Mouse (Mus musculus): ENCODE results near the gene Acp7.

Gene Acp7

GRCm38 (mm10) chr7:28601029-28601428 is 30.1 kb downstream of the Acp7 start:
- DNase-seq: peak; percentile 71

DNA sequence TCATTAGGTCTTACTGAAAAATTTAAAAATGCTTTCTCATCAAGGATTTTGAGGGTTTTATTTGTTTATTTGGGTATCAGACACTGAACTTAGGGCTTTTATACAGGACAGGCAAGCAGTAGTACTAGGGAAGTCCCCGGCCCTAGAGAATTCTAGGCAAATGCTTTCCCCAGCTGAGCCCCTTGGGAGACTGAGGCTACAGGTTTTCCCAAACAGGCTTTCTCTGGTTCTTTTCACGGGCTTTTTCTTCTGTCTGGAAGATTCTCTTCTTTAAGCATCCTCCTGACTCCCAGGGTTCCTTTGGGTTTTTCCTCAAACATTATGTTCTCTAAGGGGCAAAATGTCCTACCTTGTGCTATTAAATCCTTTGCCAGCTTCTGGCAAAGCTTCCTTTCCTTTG is 32.2 kb downstream of the Acp7 start:
- DNase-seq: no peak

DNA sequence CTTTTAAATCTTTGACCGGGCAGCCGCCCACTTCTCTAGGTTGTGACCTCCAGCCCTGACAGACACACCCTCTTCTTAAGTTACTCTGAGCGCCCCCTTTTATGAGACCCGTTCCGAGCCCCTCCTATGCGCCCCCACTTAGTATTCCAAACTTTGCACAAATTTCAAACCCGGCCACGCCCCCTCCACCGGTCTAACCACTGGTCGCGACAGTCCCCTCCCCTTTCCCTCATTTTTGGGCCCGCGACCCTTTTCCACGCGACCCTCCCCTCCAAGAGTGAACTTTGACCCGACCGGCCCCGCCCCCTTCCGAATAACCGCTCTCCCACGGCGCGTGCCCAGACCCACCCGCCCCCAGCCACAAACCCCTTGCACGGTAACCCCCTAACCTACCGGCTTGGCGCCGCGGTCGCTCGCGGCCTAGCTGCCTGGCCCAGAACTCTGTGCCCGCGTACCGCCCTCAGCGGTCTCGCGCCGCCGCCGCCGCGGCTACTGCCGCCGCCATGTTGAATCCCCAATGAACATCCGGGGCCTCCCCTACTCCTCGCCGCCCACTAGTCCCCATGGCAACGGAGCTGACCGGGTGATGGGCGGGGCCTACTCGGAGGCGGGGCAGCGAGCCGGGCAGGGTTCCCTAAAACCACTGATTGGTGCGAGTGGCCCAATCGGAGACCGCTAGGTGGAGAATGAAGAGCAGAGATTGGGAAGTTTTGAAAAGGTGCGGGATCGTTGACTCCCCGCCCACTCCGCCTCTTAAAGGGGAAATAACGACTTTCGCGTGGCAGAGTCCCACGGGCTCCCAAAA is 33.3 kb downstream of the Acp7 start, which contains the start of the genes Samd4b and Pak4:
Samd4b (minus strand) TSS at position 503 of the 805 bp plus-strand sequence.
Pak4 (minus strand) TSS at position 544 of the 805 bp plus-strand sequence.
- DNase-seq: peak; percentile 99

DNA sequence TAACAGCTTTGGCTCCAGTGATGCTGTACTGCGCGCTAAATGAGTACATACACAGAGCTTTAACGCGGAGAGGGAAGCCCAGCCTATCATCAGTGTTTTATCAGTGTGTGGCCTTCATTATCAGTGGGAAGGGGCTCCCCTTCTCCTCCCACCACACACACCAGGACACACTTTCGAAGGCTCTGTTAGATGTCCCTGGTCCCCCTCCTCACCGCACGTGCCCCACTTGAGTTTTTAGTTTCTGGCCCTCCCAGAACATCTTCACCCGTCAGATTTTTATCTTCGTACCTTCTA is 33.9 kb downstream of the Acp7 start:
- no peak for DNase-seq

DNA sequence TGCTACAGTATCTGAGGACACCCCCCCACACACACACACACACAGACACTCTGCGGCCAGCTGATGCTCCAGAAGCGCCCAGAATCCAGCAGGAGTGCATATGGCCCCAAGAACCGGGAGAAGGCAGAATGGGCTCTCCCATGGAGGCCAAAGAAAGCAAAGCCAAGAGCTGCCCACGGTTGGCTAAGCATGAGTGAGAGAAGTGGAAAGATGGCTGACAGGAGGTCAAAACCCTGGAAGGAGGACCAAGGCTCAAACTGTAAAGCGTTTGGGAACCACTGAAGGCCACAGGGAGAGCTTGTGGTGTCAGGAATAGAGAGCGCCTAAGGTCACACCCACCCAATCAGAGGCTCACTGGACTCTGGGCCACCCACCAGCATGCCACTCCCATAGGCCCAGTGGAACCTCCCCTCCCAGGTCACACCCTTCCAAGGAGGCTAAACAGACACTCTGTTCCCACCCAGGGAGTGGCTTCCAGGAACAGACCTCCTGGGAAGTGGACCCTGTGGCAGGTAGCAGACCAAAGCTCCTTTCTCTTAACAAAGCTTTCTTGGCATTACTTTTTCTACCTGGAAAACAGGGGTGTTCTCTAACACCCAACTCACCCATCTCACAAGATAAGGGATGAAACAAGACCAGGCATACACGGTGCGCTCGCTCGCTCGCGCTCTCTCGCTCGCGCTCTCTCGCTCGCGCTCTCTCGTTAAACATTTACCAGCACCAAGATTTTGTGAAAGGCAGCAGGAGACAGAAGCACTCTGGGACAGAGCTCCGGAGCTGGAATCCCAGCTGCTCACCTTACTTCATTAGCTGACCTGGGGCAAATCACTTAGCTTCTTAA is 34.5 kb downstream of the Acp7 start:
- DNase-seq: no peak

DNA sequence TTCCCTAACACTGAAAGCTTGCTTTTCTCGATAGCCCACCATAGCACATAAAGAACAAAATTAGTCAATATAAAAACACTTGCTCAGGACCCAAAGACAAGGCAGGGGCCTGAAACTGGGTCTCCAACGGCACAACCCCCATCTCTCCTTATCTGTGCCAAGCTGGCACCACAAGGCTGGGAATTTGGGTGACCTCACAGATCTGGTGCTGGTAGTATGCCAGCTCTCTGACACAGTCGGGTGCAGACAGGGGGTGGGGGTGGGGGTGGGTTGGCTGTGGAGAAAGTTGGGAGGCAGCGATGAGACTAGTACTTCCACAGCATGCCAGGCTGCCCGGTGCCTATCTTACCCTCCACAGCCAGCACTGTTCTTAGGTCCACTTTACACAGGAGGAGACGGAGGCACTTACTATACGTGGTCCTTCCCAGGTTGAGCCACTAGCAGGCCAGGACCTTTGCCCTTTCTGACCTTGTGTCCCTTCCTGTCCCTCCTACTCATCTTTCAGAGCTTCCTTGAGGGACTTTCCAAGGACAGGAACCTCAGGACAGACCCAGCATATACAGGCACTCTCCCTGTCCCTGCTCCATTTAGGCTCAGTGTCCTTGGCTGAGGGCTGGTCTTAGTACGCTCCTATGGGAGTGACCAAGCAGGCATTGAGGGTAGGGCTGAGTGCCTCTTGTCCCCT is 35.2 kb downstream of the Acp7 start:
- DNase-seq: no peak

DNA sequence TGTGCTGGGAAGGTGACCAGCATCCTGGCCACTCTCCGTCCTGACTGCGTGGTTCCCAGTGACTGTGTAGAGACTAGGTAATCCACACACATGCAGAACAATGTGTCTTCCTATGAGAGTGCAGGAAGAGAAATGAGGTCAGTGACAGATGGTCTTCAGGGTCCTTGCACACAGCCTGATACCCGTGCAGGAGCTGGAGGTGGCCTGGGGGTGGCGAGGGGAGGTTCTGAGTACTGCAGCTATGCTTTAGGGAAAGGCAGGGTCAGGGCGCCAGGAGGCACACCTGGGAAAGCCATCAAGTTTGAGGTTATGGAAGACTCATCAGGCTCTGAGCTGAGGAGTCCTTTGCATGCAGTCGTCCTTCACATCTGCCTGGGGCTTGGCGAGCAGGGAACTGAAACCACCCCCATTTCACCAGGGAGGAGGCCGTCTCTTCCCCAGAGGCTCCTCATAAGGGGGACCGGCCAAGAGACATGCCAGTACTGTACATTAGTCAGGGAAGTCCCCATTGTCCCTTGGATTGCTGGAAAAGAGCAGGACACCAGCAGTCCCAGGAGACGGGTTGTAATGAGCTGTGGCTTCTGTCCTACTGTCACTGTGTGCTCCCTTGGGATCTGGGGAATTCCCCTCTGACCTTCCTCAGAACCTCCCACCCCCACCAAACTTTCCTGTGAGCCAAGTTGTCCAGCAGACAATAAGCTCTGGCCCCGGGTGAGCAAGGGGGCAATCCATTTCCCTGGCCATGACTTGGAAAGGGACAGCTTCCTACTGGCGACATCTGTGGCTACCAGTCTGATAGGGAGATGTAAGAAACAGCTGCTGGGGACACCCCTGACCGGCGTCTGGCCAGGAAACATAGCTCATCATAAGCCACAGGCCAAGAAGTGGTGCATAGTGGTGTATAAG is 37.7 kb downstream of the Acp7 start:
- no peak for DNase-seq

GRCm38 (mm10) chr7:28591862-28592261 is 39.3 kb downstream of the Acp7 start:
- no peak for DNase-seq

- DNase-seq: no peak
These were observed 43.5 kb downstream of the Acp7 start for GRCm38 (mm10) chr7:28587644-28588043.

- DNase-seq: no peak
These were observed 44.3 kb downstream of the Acp7 start for GRCm38 (mm10) chr7:28586663-28587411.

- no peak for DNase-seq
These were observed 46.1 kb downstream of the Acp7 start for GRCm38 (mm10) chr7:28585001-28585400.

DNA sequence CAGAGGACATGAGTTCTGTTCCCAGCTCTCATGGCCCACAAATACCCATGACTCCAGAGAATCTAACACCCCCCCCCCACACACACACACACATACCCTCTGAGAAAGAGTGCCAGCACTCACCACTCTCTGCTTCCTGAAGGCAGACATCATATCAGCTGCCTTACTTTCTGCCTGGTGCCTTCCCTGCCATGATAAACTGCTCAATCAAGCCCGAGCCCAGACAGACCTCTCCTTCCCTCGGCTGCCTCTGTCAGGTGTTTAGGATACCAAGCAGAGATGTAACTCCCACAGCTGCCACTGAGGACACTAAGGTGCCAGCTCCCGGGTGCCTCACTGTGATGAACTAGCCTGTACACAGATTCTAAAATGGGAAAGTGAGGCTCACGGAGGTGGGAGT is 46.7 kb downstream of the Acp7 start:
- DNase-seq: no peak

- DNase-seq: no peak
These were observed 47.4 kb downstream of the Acp7 start for GRCm38 (mm10) chr7:28583570-28584344.

DNA sequence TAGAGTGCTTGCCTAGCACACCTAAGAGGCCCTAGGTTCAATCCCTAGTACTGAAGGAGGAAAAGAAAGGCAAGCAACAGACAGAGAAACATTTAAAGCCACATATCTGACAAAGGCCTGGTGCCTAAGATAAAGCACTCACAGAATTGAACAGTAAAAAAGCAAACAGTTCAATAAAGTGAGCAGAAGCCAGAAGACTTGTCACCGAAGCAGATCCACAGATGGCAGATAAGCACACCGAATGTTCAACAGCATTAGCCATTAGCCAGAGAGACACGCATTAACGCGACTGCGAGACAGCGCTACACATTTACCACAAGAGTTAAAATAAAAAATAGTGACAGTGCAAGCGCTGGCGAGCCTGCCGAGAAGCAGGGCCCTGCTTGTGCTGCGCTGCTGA is 48.3 kb downstream of the Acp7 start:
- no peak for DNase-seq

GRCm38 (mm10) chr7:28581721-28582120 is 49.4 kb downstream of the Acp7 start:
- no peak for DNase-seq

- DNase-seq: no peak
These were observed 51.3 kb downstream of the Acp7 start for GRCm38 (mm10) chr7:28579826-28580225.

- DNase-seq: no peak
These were observed 52.5 kb downstream of the Acp7 start for GRCm38 (mm10) chr7:28578543-28579053.

GRCm38 (mm10) chr7:28577826-28578542 is 53.1 kb downstream of the Acp7 start:
- no peak for DNase-seq

GRCm38 (mm10) chr7:28576271-28576914 is 54.7 kb downstream of the Acp7 start:
- DNase-seq: peak; percentile 49

Measured in right cerebral cortex, postnatal 4 days (tissue).